ENCODE assay signal across 19 mouse cellular contexts in the genomic region with DNA sequence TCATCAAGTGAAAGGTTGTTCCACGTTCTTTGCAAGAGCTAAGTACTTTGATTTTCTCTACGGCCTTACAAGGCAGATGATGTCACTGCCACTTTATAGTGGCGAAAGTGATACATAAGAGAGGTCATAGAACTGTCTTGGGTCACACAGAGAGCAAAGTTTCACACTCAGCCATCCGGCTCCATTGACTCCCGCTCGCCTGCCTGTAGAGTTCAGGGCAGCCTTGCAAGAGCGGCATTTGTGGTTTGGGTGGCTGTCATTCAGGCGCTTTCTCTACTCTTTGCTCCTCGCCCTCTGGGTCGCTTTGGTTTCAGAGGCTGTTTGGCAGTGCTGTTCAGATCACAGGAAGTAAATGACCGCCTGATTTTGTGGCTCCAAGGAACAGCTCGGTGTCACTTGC. TPM values are rescaled to one million over a fixed set of nuclear protein-coding genes. Genes with fewer than 3 reads are reported as not detected.
A peak's percentile ranks its signal among the peaks of the same experiment; 100 is the strongest.
DNase-seq lines count a peak whose midpoint lies in the region; ATAC-seq and TF ChIP-seq lines count a peak whose summit lies in the region.
"Had no signal": no experiment of that assay in that cellular context is flagged by ENCODE, and none has a peak within 500 bp of the region (broad histone marks: within the 10 kb centered on the region; RNA-seq: fewer than 3 reads in every experiment).

No protein-coding gene starts in this region.

- H3K36me3 ChIP-seq in embryonic facial prominence, embryonic 15.5 days, result peaks cover 5% of the 10 kb centered on the region; the same call in 1 of the 2 replicates
- H3K36me3 ChIP-seq in embryonic facial prominence, embryonic 10.5 days (replicated peaks), result no peaks in the 10 kb centered on the region
- H3K36me3 ChIP-seq: heart, embryonic 13.5 days; hindbrain, embryonic 10.5 days; midbrain, embryonic 13.5 days had no signal

- H3K4me3 ChIP-seq in embryonic facial prominence, embryonic 15.5 days (replicated peaks), result no peak overlapping the region
- no peak overlapping the region for H3K4me3 ChIP-seq in embryonic facial prominence, embryonic 10.5 days
- no peak overlapping the region for H3K4me3 ChIP-seq in layer of hippocampus, adult 2 months
- H3K4me3 ChIP-seq: heart, embryonic 13.5 days; hindbrain, embryonic 10.5 days; midbrain, embryonic 13.5 days had no signal

- 70% methylated on average over 12 of the region's 12 CpGs for WGBS in embryonic facial prominence, embryonic 15.5 days
- WGBS in embryonic facial prominence, embryonic 10.5 days, result 77% methylated on average over 12 of the region's 12 CpGs

- H3K9ac ChIP-seq in embryonic facial prominence, embryonic 15.5 days, result no peak overlapping the region
- H3K9ac ChIP-seq: forebrain, postnatal 0 days; heart, embryonic 13.5 days; liver, embryonic 14.5 days; midbrain, embryonic 13.5 days had no signal

- no peak for TF ChIP-seq CTCF in layer of hippocampus, adult 2 months (conservative IDR thresholded peaks at IDR 0.05)

- peaks cover 57% of the 10 kb centered on the region for H3K4me1 ChIP-seq in embryonic facial prominence, embryonic 15.5 days
- H3K4me1 ChIP-seq in embryonic facial prominence, embryonic 10.5 days, result peaks cover 45% of the 10 kb centered on the region

- no peak overlapping the region for H3K27ac ChIP-seq in embryonic facial prominence, embryonic 15.5 days (replicated peaks)
- H3K27ac ChIP-seq in embryonic facial prominence, embryonic 10.5 days (replicated peaks), result no peak overlapping the region
- peak overlapping the region; percentile 99 for H3K27ac ChIP-seq in layer of hippocampus, adult 2 months
- H3K27ac ChIP-seq: heart, embryonic 13.5 days; hindbrain, embryonic 10.5 days; liver, embryonic 14.5 days; midbrain, embryonic 13.5 days had no signal

- H3K27me3 ChIP-seq in embryonic facial prominence, embryonic 15.5 days, result no peaks in the 10 kb centered on the region
- peaks cover 37% of the 10 kb centered on the region for H3K27me3 ChIP-seq in embryonic facial prominence, embryonic 10.5 days (replicated peaks; ENCODE audit: low read depth, poor library complexity, severe bottlenecking)

- DNase-seq in embryonic facial prominence, embryonic 10.5 days (ENCODE audit: low spot score), result no peak
- DNase-seq in layer of hippocampus, adult 2 months (ENCODE audit: low spot score in 2 of 2), result no peak
- DNase-seq in layer of hippocampus, adult 11-12 months (ENCODE audit: low spot score), result no peak
- peak; percentile 14 for DNase-seq in 3T3-L1 (ENCODE audit: low read depth, low spot score)
- peak; percentile 39 for DNase-seq in induced T-regulatory cell, adult 2 months (ENCODE audit: low read depth)
- DNase-seq in retina, embryonic 14.5 days (ENCODE audit: low spot score), result no peak
- no peak for DNase-seq in thymus, postnatal 4 days
- DNase-seq: adrenal gland, adult 8-10 months; B cell, adult 2 months; cerebellum, postnatal 10 days; forebrain, postnatal 0 days; gastrocnemius, postnatal 25 days; layer of hippocampus, adult 9-11 months; right cerebral cortex, postnatal 4 days had no signal

- no peak for ATAC-seq in embryonic facial prominence, embryonic 15.5 days (ENCODE audit: insufficient number of reproducible peaks, low FRiP score, low TSS enrichment, low read depth)
- ATAC-seq: forebrain, postnatal 0 days; midbrain, embryonic 13.5 days had no signal

- 0 out of 2 replicates have a peak overlapping the region, but pooled peaks have one; percentile 1 for H3K4me2 ChIP-seq in embryonic facial prominence, embryonic 15.5 days (replicated peaks)
- H3K4me2 ChIP-seq: heart, embryonic 13.5 days; midbrain, embryonic 13.5 days had no signal

- H3K9me3 ChIP-seq in embryonic facial prominence, embryonic 15.5 days (replicated peaks), result no peaks in the 10 kb centered on the region
- H3K9me3 ChIP-seq in embryonic facial prominence, embryonic 10.5 days, result no peaks in the 10 kb centered on the region
- H3K9me3 ChIP-seq: heart, embryonic 13.5 days; hindbrain, embryonic 10.5 days; midbrain, embryonic 13.5 days had no signal

RNA-seq across cellular contexts. Expression of a gene that starts 4.0 kb away (rescaled TPM):
- polyA plus RNA-seq in embryonic facial prominence, embryonic 15.5 days (2015; fragmentation: Nextera tagmentation; extraction: Ambion mirVana), result 0.72 and 1.1 TPM in 2 replicates
- polyA plus RNA-seq in embryonic facial prominence, embryonic 10.5 days (2016; fragmentation: Nextera tagmentation; extraction: Ambion mirVana), result 0.15 and 0.48 TPM in 2 replicates
- total RNA-seq in layer of hippocampus, adult 2 months (2021), result 10 to 100 TPM; 48.2 to 49.5 TPM

Comparison
In these comparisons a context has a peak if more than half of its experiments do, and no peak if none do; other contexts are left out.
1. DNase-seq: peak in 3T3-L1 (single experiment) and induced T-regulatory cell, adult 2 months (single experiment); none in embryonic facial prominence, embryonic 10.5 days (single experiment), layer of hippocampus, adult 2 months (0 of 2), layer of hippocampus, adult 11-12 months (single experiment), retina, embryonic 14.5 days (single experiment) and thymus, postnatal 4 days (single experiment).